Mouse (Mus musculus): ENCODE data around the gene Kdm2b.

Gene Kdm2b

GRCm38 (mm10) chr5:122888612-122889214 is 100.9 kb downstream of the Kdm2b start:
- DNase-seq = no peak

GRCm38 (mm10) chr5:122887926-122888611 is 101.6 kb downstream of the Kdm2b start:
- no peak for DNase-seq

GRCm38 (mm10) chr5:122887033-122887432 is 102.6 kb downstream of the Kdm2b start:
- no peak for DNase-seq

DNA sequence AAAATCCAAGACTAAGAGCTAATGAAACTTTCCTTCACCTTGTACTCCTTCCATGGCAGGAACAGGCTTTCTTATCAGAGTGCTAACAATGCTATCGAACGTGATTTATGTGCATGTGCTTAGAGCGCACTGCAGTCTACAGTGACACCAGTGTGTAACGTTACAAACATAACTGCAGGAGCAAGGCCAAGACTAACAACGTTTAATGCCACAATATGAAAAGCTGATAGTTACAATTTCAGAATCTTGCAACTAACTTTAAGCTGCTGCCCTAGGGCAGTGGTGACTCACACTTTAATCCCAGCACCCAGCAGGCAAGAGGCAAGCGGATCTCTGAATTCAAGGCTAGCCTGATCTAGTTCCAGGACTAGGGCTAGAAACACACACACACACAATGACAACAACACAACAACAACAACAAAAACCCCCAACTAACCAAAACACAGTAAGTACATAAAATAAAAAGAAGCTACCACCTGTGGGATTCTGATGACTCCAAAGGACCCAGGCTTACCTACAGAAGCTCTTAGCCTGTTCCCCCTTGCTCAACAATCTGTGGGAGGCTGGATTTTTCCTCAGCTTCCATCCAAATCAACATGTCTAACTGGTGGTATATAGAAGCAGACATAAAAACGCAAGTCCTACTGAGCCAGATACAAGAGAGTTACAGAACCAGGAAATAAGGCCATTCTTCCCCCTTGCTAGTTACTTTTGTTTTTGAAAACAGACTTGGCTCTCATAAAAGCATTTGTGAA is 104.9 kb downstream of the Kdm2b start:
- no peak for DNase-seq

DNA sequence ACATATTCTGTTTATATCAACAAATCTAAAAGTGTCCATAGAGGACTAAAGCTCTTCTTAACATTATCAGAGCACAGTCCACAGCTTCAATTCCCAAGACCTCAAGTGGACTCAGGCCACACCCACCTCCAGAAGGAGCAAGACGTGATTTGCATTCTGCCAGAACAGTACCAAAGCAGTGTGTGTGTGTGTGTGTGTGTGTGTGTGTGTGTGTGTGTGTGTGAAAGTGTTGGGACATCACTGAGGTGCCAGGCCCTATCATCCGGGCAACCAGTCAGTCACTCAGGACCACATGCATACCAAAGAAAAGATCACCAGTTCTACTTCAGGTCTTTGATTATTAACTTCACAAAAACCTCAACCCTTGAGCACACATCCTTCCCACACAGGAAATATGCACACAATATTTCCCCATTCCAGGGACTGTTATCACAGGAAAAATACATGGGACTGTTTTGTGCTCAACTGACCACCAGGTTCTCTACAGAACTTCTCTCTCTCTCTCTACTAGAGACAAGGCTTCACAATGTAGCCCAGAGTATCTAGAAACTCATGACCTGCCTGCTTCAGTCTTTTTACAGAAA is 105.9 kb downstream of the Kdm2b start:
- no peak for DNase-seq

DNA sequence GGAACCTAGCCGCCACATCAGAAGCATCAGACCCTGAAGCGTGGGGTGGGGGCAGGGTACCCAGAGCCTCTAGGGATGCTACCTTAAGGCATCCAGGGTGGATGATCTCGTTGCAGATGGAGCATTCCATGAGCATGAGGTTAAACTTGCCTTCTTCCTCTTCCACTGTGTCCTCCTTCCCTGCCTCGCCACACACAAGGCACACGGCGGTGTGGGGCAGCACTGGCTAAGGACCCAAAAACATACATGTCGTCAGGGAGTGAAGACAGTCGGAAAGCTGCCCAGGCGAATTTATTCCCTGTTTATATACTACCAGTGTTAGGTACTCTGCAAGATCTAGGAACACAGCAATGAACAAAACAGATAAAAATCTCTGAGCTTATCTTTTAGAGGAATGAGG is 106.4 kb downstream of the Kdm2b start:
- DNase-seq = no peak

DNA sequence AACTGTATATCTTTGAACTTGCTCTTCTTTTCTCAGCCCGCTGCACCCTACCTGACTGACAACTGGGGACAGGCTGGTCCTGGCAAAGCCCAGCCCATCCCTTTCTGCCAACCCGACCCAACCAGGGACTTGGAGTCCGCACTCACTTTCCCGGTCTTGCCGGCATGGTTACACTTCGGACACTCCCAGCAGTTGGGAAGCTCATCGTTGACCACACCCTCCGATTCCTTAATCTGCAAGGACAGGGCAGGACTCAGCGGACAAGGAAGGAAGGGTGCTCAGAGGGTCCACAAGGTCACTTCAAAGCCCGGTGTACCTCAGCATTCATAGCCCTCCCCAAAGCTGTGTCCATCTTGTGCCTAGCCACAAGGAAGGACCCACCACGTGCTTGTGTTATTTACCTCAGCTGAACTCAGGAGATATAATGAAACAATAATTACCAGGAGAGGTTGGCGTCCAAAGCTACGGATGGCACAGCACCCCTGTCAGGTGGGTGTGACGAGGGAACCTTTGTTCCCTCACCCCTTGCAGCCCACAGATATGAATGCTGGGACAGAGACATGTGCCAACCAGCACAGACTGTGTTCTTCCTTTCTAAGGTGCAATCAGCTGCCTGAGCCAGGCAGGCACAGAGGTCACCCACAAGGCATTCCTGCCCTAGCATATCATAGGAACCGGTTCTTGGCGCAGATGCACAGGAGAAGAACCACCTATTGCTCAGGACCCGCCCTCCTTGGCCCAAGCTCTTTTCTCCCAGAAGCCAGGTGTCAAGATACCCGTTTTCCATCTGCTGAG is 107.2 kb downstream of the Kdm2b start:
- DNase-seq = no peak

DNA sequence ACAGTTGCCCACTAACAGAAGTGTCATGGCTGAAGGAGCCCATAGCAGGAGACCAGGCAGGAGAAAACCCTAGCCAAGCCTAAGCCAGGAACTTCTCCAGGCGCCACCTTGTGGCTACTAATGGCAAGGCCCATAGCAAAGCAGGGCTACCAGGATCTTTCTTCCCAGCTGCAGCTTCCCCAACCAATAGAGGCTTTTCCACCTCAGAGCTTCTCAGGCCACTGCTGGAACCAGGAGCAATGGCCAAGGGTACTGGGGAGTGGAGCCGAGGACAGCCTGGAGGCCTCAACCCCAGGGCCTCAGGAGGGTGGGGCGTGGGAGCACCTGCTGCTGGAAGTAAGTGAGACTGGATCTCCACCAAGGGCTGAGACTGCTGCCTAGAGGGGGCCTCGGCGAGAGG is 108.3 kb downstream of the Kdm2b start:
- peak; percentile 66 for DNase-seq

DNA sequence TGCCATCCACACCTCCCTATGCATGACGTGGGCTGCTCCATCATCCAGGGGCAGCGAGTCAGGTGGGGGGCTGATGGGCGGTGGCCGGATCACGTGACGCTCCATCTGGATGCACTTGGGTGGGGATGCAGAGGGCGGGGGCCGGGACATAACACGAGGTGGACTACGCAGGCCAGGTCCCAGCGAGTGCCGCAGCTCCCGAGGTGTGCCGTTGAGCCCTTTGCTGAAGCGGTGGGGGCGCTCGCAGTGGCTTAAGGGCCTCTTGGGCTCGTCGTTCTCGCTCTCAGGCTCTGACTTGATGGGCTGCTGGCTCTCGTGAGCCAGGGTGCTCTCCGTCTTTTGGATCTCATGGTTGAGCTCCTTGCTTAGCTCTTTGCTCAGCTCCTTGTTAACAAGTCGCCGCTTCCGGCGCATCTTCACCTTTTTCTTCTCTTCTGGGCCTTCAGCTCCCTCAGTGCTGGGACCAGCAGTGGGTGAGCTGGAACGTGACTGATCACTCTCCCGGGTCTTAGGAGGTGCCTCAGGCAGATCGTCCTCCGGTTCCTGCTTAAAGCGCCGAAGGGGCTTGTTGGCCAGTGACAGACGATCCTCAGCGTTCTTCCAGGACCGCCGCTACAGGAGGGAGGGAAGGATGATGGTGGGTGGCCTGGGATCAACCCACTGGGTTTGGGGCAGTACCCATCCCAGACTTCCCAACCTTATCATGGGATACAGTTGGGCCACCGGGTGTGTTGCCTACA is 109.2 kb downstream of the Kdm2b start:
- DNase-seq = no peak

DNA sequence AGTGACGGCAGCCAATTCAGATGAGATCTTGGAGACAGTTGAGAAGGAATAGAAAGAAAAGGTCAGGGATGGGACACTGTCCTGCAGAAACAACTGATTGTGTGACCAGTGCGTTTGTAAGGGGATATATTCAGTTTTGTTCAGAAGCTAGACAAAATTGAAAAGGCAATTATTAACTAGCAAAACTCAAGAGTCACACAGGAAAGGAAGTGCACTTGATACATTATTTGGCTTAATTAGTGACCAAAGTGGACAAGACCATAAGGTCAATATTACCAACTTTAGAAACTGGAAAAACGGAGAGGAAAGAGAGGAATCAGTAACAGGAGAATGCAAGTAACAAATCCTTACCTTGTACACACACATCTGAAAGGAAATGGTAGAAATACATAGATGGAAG is 113.0 kb downstream of the Kdm2b start:
- no peak for DNase-seq

DNA sequence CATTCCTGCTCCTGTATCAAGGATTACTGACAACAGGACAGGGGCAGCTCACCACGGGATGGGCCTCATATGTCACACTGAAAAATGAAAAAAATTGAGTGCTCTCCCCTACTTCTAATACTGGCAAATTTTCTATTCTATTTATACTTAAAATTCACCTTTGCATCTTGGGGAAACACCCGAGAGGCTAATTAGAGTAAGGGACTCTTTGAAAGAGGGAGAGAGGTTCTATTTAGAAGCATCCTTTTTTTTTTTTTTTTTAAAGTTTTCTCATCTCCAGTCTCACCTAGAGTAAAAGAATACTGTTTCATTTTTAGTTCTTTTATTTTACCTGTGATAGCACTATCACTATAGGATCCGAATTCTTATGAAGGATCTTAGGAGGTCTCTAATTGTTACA is 115.3 kb downstream of the Kdm2b start:
- no peak for DNase-seq

- DNase-seq = no peak
These were observed 116.0 kb downstream of the Kdm2b start for GRCm38 (mm10) chr5:122873573-122873972.

DNA sequence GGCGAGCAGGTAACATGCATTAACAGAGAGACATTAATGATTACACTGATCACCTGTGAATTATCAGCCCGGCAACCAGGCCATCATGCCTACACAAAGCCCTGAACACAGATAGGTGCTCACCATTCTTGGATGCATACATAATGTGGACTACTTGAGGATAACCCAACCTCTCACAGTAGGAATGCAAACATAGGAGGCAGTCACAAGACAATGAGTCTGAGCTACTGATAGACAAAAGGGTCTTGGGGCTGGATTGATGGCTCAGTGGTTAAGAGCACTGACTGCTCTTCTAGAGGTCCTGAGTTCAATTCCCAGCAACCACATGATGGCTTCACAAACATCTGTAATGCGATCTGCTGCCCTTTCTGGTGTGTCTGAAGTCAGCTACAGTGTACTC is 117.0 kb downstream of the Kdm2b start:
- no peak for DNase-seq

DNA sequence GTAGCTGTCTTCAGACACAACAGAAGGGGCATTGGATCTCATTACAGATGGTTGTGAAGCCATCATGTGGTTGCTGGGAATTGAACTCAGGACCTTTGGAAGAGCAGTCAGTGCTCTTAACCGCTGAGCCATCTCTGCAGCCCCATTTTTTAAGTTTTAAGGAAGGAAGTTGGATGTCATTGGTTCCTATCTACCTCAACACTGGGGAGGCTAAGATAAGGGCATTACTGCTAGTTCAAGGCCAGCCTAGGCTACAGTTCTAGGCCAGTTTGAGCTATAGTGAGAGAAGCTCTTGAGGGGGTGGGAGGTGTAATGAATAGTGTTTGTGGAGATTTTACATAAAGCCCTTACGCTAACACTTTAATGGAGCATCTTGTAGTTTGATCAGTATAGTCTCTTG is 126.6 kb downstream of the Kdm2b start:
- DNase-seq = no peak

- DNase-seq = no peak
These were observed 133.8 kb downstream of the Kdm2b start for GRCm38 (mm10) chr5:122855858-122856257.

DNA sequence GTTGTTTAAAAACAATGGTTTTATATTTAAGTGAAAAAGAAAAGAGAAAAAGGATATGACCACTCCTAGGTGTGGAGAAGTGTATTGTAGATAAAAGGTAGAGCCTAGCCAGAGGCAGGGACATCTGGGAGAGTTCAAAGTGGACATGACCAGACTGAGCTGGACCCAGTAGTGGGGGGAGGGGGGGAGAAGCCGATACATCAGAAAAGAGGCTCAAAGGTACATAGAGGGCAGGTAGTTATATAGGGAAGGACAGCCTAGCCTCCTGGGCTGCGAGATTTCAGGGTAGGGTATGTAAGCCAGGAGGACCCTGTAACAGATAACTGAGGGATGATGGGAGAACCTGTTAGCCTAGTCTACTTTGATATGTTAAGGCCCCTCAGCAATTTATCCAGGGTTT is 137.0 kb downstream of the Kdm2b start:
- no peak for DNase-seq

DNA sequence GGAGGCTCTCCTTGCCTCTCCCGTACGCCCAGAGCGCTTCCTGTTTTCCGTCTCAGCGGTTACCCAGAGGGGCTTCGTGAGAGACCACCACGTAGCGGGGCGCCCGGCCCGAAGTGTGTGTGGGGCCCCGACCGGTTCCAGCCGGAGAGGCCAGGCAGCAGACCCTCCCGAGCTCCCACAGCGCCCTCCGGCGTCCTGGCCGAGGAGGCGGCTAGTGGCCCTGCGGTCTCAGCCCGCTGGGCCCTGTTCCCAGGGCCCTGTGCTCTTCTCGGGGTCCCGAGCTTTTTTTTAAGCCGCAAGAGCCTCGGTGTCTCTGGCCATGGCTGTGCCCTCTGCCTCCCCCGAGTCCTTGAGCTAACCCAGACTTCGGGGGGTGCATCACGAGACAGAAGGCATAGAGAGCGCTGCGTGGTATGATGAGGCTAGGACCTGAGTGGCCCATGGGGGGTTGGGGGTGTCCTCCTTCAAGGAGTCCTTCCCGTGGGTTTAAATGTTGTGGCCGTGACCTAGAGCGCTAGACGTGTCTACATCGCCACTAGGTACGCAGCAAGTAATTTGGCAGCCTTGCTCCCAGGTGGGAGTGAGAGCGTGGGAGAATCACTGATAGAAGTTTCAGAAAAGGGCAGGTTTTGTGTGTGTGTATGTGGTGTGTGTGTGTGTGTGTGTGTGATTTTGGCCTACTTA is 139.2 kb downstream of the Kdm2b start:
- no peak for DNase-seq

DNA sequence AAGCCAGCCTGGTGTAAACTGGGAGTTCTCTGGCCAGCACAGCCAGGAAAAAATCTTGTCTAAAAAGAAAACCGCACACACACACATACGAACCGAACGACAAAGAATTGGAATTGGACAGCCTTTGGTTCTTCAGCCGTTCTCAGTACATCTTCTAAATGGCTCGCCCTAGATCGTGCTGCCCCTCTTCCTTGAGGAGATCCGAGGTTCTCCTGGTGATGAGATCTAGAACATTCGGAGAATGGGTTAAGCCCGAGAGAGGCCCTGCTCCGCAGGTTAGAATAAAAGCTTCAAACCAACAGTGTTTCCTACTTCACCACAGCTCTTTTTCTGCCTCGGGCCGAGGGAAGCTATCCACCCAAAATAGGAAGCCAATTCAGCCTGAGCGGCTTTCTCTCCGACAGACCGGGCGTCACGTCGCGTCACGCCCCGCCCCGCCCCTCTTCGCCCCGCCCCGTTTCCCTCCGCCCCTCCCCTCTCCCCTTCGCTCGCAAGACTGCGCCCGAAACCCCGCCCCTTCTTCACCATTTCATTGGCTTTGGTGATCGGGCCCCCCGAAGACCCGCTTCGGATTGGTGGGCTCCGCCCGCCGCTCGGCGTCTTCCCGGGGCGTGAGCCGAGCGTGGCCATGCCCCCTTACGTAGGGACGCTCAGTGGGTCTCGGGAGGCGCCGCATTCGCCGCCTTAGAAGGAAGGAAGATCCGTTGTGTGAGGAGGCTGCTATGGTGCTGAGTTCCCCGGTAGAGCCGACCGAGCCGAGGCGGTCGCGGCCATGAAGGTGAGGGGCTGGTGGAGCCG is 139.9 kb downstream of the Kdm2b start, which contains the start of gene Rnf34:
Gene Rnf34 (plus strand): TSS at position 528 of the 798 bp plus-strand sequence.
- DNase-seq = peak; percentile 97

- no peak for DNase-seq
These were observed 145.8 kb downstream of the Kdm2b start for GRCm38 (mm10) chr5:122843799-122844198.

- DNase-seq = no peak
These were observed 148.5 kb downstream of the Kdm2b start for GRCm38 (mm10) chr5:122841126-122841525.

- peak; percentile 46 for DNase-seq
These were observed 156.6 kb downstream of the Kdm2b start for GRCm38 (mm10) chr5:122832996-122833395.

Data from thymus, postnatal 25 days (tissue).